Mouse (Mus musculus): Measurements from ENCODE around the gene Copg1.

- TF ChIP-seq CTCF (conservative IDR thresholded peaks at IDR 0.05; ENCODE audit: insufficient read depth, insufficient read length, low read depth, low read length) (no peak), POLR2A (IDR thresholded peaks at IDR 0.05; ENCODE audit: low read depth, low read length) (no peak)
Measured at GRCm38 (mm10) chr6:87875083-87875482, 12.5 kb upstream of the Copg1 start.

All from kidney, adult 2 months (tissue).